Comparison of ENCODE assay signal across 14 mouse cellular contexts in the genomic region with DNA sequence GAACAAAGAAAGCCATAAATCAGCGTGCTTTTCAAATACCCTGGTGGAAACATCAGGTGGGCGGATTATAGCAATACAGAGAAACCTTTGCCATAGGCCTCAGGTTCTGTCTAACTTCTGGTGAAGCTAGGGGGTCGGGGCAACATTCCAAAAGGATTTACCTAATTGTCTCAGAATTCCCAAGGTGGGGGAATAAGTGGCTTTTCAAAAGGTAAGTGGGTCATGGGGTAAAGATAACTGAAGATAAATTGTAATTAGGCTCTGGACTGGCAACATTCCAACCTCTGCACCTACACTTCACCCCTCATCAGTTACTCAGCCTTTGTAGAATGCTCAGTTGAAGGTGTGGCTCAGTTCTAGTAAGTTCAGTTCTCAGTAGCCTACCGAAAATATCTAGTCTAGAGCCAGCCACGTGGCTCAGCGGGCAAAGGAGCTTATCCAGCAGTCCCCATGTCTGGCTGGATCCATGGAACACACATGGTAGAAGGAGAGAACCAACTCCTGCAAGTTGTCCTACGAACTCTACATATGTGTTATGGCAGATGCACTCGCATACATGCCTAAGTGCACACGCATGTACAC.
"Had no signal": no experiment of that assay in that cellular context is flagged by ENCODE, and none has a peak within 500 bp of the region (broad histone marks: within the 10 kb centered on the region; RNA-seq: fewer than 3 reads in every experiment).

No protein-coding gene starts in this region.

- H3K9me3 ChIP-seq: intestine, embryonic 15.5 days; limb, embryonic 12.5 days; liver, embryonic 12.5 days; midbrain, embryonic 12.5 days had no signal

- H3K4me1 ChIP-seq: limb, embryonic 12.5 days; liver, embryonic 12.5 days; megakaryocyte, embryonic 14.5 days had no signal

- H3K4me2 ChIP-seq: intestine, embryonic 15.5 days; limb, embryonic 12.5 days; liver, embryonic 12.5 days; midbrain, embryonic 12.5 days; neural tube, embryonic 13.5 days had no signal

- H3K9ac ChIP-seq: intestine, embryonic 15.5 days; limb, embryonic 12.5 days; liver, embryonic 12.5 days; midbrain, embryonic 12.5 days; neural tube, embryonic 13.5 days had no signal

- ATAC-seq: liver, embryonic 12.5 days; midbrain, embryonic 16.5 days had no signal

- H3K36me3 ChIP-seq: intestine, embryonic 15.5 days; limb, embryonic 12.5 days; liver, embryonic 12.5 days; midbrain, embryonic 12.5 days; neural tube, embryonic 13.5 days had no signal

- H3K4me3 ChIP-seq: intestine, embryonic 15.5 days; layer of hippocampus, adult 2 months; limb, embryonic 12.5 days; liver, embryonic 12.5 days; megakaryocyte, embryonic 14.5 days; midbrain, embryonic 12.5 days; neural tube, embryonic 13.5 days had no signal

- H3K27me3 ChIP-seq: intestine, embryonic 15.5 days; limb, embryonic 12.5 days; liver, embryonic 12.5 days; midbrain, embryonic 12.5 days; neural tube, embryonic 13.5 days had no signal

- DNase-seq: kidney, adult 18-20 months; kidney, postnatal 10 days; kidney, postnatal 4 days; right cerebral cortex, postnatal 25 days; thymus, postnatal 4 days had no signal

- H3K27ac ChIP-seq: intestine, embryonic 15.5 days; layer of hippocampus, adult 2 months; limb, embryonic 12.5 days; liver, embryonic 12.5 days; macrophage; midbrain, embryonic 12.5 days; neural tube, embryonic 13.5 days had no signal
